16 mouse cellular contexts compared by ENCODE assay signal in genomic region chr11:100567229-100567628, GRCm38 (mm10).
"Had no signal": no experiment of that assay in that cellular context is flagged by ENCODE, and none has a peak within 500 bp of the region (broad histone marks: within the 10 kb centered on the region; RNA-seq: fewer than 3 reads in every experiment).

No protein-coding gene starts in this region.

- H3K9ac ChIP-seq: neural tube, embryonic 13.5 days; neural tube, embryonic 15.5 days; stomach, embryonic 15.5 days had no signal

- H3K36me3 ChIP-seq: neural tube, embryonic 13.5 days; neural tube, embryonic 15.5 days; stomach, embryonic 15.5 days had no signal

- H3K27me3 ChIP-seq: neural tube, embryonic 15.5 days had no signal

- H3K4me2 ChIP-seq: neural tube, embryonic 13.5 days; neural tube, embryonic 15.5 days; stomach, embryonic 15.5 days had no signal

- H3K9me3 ChIP-seq: neural tube, embryonic 13.5 days; neural tube, embryonic 15.5 days; stomach, embryonic 15.5 days had no signal

- H3K27ac ChIP-seq: neural tube, embryonic 13.5 days; neural tube, embryonic 15.5 days; stomach, embryonic 15.5 days; stomach, postnatal 0 days had no signal

- H3K4me3 ChIP-seq: neural tube, embryonic 13.5 days; neural tube, embryonic 15.5 days; stomach, embryonic 15.5 days had no signal

- DNase-seq: retina, postnatal 1 day; right cerebral cortex, adult 18-20 months; right cerebral cortex, postnatal 14 days; right cerebral cortex, postnatal 25 days; right cerebral cortex, postnatal 4 days; spleen, adult 18-20 months; thymus, adult 18-20 months; thymus, adult 2 months; thymus, postnatal 14 days; thymus, postnatal 25 days; thymus, postnatal 36 days; thymus, postnatal 4 days had no signal
